Comparison of ENCODE assay signal across 10 mouse cellular contexts in genomic region chr3:143100203-143100602, GRCm38 (mm10).
DNase-seq lines count a peak whose midpoint lies in the region; ATAC-seq and TF ChIP-seq lines count a peak whose summit lies in the region.
"Had no signal": no experiment of that assay in that cellular context is flagged by ENCODE, and none has a peak within 500 bp of the region (broad histone marks: within the 10 kb centered on the region; RNA-seq: fewer than 3 reads in every experiment).

No protein-coding gene starts in this region.

- ATAC-seq in heart, embryonic 13.5 days (ENCODE audit: extremely low read depth, insufficient number of reproducible peaks, low FRiP score, low TSS enrichment), result no peak
- ATAC-seq in forebrain, embryonic 15.5 days (replicated peaks), result no peak
- ATAC-seq in limb, embryonic 15.5 days (ENCODE audit: insufficient number of reproducible peaks, low FRiP score, low TSS enrichment, low read depth), result no peak
- ATAC-seq: activated CD4-positive, CD25-positive, alpha-beta regulatory T cell, adult 4 months had no signal

- peak overlapping the region; percentile 57 for H3K4me3 ChIP-seq in heart, embryonic 13.5 days
- H3K4me3 ChIP-seq in E14TG2a.4 (replicated peaks; ENCODE audit: low read length), result peak overlapping the region; percentile 71; the same call in 1 of the 2 replicates
- peak overlapping the region; percentile 44 for H3K4me3 ChIP-seq in forebrain, embryonic 15.5 days
- peak overlapping the region; percentile 46; the same call in 1 of the 2 replicates for H3K4me3 ChIP-seq in limb, embryonic 15.5 days

- H3K27ac ChIP-seq in heart, embryonic 13.5 days (replicated peaks), result no peak overlapping the region
- peak overlapping the region; percentile 72 for H3K27ac ChIP-seq in forebrain, embryonic 15.5 days (replicated peaks)
- no peak overlapping the region for H3K27ac ChIP-seq in limb, embryonic 15.5 days

- no peaks in the 10 kb centered on the region; the same call in 1 of the 2 replicates for H3K27me3 ChIP-seq in heart, embryonic 13.5 days (replicated peaks)
- peaks cover 37% of the 10 kb centered on the region for H3K27me3 ChIP-seq in E14TG2a.4 (ENCODE audit: insufficient read depth, low read length)
- H3K27me3 ChIP-seq in forebrain, embryonic 15.5 days, result no peaks in the 10 kb centered on the region
- peaks cover 19% of the 10 kb centered on the region for H3K27me3 ChIP-seq in limb, embryonic 15.5 days

- H3K4me2 ChIP-seq in heart, embryonic 13.5 days, result peak overlapping the region; percentile 85
- peak overlapping the region; percentile 52 for H3K4me2 ChIP-seq in forebrain, embryonic 15.5 days (replicated peaks)
- peak overlapping the region; percentile 84 for H3K4me2 ChIP-seq in limb, embryonic 15.5 days

- H3K9me3 ChIP-seq in heart, embryonic 13.5 days, result no peaks in the 10 kb centered on the region
- H3K9me3 ChIP-seq in E14TG2a.4 (ENCODE audit: low read length), result no peaks in the 10 kb centered on the region
- no peaks in the 10 kb centered on the region for H3K9me3 ChIP-seq in forebrain, embryonic 15.5 days
- no peaks in the 10 kb centered on the region for H3K9me3 ChIP-seq in limb, embryonic 15.5 days

- TF ChIP-seq CTCF in E14TG2a.4 (conservative IDR thresholded peaks at IDR 0.05; ENCODE audit: low read length), result no peak

- 75% methylated on average over 7 of the region's 7 CpGs for WGBS in heart, embryonic 13.5 days
- 67% methylated on average over 7 of the region's 7 CpGs for WGBS in forebrain, embryonic 15.5 days
- WGBS in limb, embryonic 15.5 days, result 51% methylated on average over 7 of the region's 7 CpGs

- H3K9ac ChIP-seq in heart, embryonic 13.5 days, result peak overlapping the region; percentile 88
- no peak overlapping the region for H3K9ac ChIP-seq in forebrain, embryonic 15.5 days (replicated peaks)
- H3K9ac ChIP-seq in limb, embryonic 15.5 days, result no peak overlapping the region

- intact Hi-C loops in heart, postnatal 14 days (cut with DNase I), result no loop called here

- DNase-seq in heart, postnatal 14 days, result no peak
- DNase-seq in thymus, postnatal 10 days (ENCODE audit: low spot score in 2 of 2), result no peak
- no peak for DNase-seq in embryo, embryonic 10 days (ENCODE audit: low spot score)
- DNase-seq in urinary bladder, adult 18-20 months (ENCODE audit: low spot score in 2 of 2), result no peak
- DNase-seq: cerebellum, adult 9-10 months had no signal

- peaks cover 23% of the 10 kb centered on the region for H3K4me1 ChIP-seq in heart, embryonic 13.5 days
- H3K4me1 ChIP-seq in E14TG2a.4 (replicated peaks; ENCODE audit: low read depth, low read length), result peaks cover 12% of the 10 kb centered on the region
- peaks cover 18% of the 10 kb centered on the region for H3K4me1 ChIP-seq in forebrain, embryonic 15.5 days
- H3K4me1 ChIP-seq in limb, embryonic 15.5 days, result peaks cover 15% of the 10 kb centered on the region; the same call in 1 of the 2 replicates

- no peaks in the 10 kb centered on the region for H3K36me3 ChIP-seq in heart, embryonic 13.5 days
- H3K36me3 ChIP-seq in E14TG2a.4 (ENCODE audit: insufficient read depth, low read length), result no peaks in the 10 kb centered on the region
- H3K36me3 ChIP-seq in forebrain, embryonic 15.5 days, result no peaks in the 10 kb centered on the region
- H3K36me3 ChIP-seq in limb, embryonic 15.5 days, result no peaks in the 10 kb centered on the region
